Mouse (Mus musculus) embryonic fibroblast, embryonic 13.5 days (primary cell): ENCODE measurements around the gene Kat2a.

Source experiments
- CTCF ChIP-seq: IDR thresholded peaks from 2 replicates; pipeline ENCODE4 v1.5.1; 2011; ENCODE audit warnings: mild to moderate bottlenecking, control low read depth, low read length, moderate library complexity, borderline replicate concordance; ENCODE audit not compliant: insufficient read depth
- POLR2A ChIP-seq: IDR thresholded peaks from 2 replicates; pipeline ENCODE4 v1.6.1; 2011; ENCODE audit warnings: low read depth, mild to moderate bottlenecking, control low read depth, low read length, moderate library complexity

DNA sequence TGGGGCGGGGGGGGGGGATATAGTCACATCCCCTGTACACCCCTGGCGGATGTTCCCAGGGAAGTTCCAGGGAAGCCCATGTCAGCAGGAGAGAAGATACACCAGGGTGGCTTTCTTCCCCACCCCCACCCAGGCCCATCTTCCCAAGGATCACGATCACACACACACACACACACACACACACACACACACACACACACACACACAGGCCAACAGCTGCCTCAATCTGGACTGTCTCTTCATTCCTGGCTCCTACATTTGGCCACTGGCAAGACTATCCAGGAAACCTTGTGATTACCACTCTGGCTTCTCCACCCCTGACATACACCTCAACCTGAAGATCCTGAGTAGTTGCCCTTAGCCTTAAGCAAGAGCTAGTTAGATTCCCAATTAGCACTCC, 26.9 kb downstream of the Kat2a start:
- TF ChIP-seq CTCF, result no peak
- no peak for TF ChIP-seq POLR2A
